Mouse (Mus musculus): Measurements from ENCODE around the gene Tia1. TPM values are rescaled to one million over a fixed set of nuclear protein-coding genes. Genes with fewer than 3 reads are reported as not detected.
A peak's percentile ranks its signal among the peaks of the same experiment; 100 is the strongest.

Gene Tia1
- polyA plus RNA-seq, 1 experiment, result 15.2 TPM

- H3K4me3 ChIP-seq (ENCODE audit: insufficient read depth, low read depth, low read length), result no peak overlapping the region
- H3K27ac ChIP-seq (replicated peaks; ENCODE audit: low read depth, low read length), result peak overlapping the region; percentile 73
- H3K4me1 ChIP-seq (ENCODE audit: control insufficient read depth, insufficient read depth, insufficient read length, low read length), result peaks cover 47% of the 10 kb centered on the region
These were observed 71.6 kb downstream of the Tia1 start for GRCm38 (mm10) chr6:86475462-86476167.

DNA sequence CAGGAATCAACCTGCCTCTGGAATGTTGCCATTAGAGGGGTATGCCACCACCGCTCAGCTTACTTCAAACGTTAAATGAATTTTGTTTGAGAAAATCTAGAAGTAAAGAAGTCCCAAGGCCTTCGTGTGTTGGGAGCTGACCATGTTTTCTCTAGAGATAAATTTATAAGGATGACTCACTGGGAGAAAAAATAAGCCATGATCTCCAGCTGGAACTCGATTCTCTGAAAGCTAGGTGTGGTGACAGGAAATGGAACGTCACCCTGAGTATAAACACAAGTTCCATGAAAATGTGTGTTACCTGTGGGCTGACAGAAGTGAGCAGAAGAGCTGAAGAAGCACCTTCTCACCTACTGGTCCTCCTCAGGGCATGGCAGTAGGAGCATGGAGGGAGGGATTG, 72.9 kb downstream of the Tia1 start:
- peak overlapping the region; percentile 78 for H3K27ac ChIP-seq (replicated peaks; ENCODE audit: low read depth, low read length)
- H3K4me3 ChIP-seq (ENCODE audit: insufficient read depth, low read depth, low read length), result no peak overlapping the region
- H3K4me1 ChIP-seq (ENCODE audit: control insufficient read depth, insufficient read depth, insufficient read length, low read length), result peaks cover 50% of the 10 kb centered on the region

DNA sequence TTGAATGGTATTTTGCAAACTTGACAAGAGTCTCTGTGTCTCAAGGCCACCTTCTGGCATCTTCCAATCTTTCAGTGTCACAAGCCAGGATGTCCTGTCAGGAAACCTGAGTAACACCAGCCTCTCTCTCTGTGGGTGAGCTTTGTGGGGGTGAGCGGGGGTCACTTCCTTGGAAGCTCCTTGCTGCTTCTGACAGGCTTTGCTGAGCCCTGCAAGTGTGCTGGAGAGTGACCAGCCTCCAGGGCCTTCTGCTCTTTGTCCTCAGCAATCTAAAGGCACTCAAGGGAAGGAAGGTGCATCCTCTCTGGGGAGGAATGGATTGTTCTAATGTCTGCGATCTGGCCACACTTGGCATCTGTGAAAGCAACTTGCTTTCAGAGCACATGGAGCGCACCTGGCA, 75.3 kb downstream of the Tia1 start:
- Histone ChIP-seq H3K4me3 (ENCODE audit: insufficient read depth, low read depth, low read length) (no peak overlapping the region), H3K4me1 (ENCODE audit: control insufficient read depth, insufficient read depth, insufficient read length, low read length) (peaks cover 40% of the 10 kb centered on the region), H3K27ac (replicated peaks; ENCODE audit: low read depth, low read length) (peak overlapping the region; percentile 84)

DNA sequence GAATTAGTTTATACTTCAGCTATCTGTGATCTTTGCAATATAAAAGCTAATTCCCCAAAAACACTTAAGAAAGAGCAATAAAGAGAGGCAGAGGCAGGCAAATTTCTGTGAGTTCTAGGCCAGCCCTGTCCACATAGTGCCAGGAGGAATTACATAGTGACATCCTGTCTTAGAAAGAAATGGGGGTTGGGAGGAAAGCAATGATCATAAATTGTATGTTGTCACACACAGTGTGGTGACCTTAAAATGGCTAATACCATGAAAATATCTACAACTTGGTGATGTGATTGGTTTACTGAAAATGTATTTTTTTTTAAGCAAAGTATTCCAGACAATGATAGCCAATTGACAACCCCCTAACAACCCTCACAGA, 75.8 kb downstream of the Tia1 start:
- Histone ChIP-seq H3K4me3 (ENCODE audit: insufficient read depth, low read depth, low read length) (0 out of 2 replicates have a peak overlapping the region, but pooled peaks have one; percentile 61), H3K27ac (replicated peaks; ENCODE audit: low read depth, low read length) (peak overlapping the region; percentile 84), H3K4me1 (ENCODE audit: control insufficient read depth, insufficient read depth, insufficient read length, low read length) (peaks cover 40% of the 10 kb centered on the region)

DNA sequence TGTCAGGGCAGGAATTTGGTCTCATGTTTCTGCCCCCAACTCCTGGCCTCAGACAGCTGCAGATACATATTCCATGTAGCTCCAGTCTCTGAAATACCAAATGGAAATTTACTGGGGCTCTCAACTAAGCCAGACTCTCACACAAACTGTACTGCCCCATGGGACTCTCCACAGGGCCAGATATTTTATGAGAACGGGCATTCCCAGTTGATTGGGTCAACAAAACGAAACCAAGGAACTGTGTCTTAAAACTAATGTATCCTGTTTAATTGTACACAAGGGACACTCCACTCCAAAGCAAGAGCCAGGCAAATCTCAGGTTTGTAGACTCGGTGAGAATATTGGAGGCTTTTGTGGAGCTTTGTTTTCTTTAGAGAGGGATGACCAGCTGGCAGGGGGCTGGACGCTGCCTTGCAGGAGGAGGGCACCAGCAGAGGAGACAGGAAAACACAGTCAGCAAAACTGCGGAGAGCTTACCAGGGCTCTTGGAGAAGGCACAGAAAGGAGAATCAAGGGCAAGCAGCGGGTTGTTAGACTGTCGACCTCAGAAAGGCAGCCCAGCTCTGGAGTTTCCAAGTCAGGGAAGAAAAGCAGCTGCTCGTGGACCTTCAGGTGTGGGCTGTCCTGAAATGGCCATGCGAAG, 76.3 kb downstream of the Tia1 start:
- Histone ChIP-seq H3K4me3 (ENCODE audit: insufficient read depth, low read depth, low read length) (peak overlapping the region; percentile 61), H3K4me1 (ENCODE audit: control insufficient read depth, insufficient read depth, insufficient read length, low read length) (peaks cover 37% of the 10 kb centered on the region), H3K27ac (replicated peaks; ENCODE audit: low read depth, low read length) (peak overlapping the region; percentile 84)

- H3K4me3 ChIP-seq (ENCODE audit: insufficient read depth, low read depth, low read length), result peak overlapping the region; percentile 23; the same call in 1 of the 2 replicates
- peak overlapping the region; percentile 81 for H3K27ac ChIP-seq (replicated peaks; ENCODE audit: low read depth, low read length)
- peaks cover 25% of the 10 kb centered on the region for H3K4me1 ChIP-seq (ENCODE audit: control insufficient read depth, insufficient read depth, insufficient read length, low read length)
These were observed 77.9 kb downstream of the Tia1 start for GRCm38 (mm10) chr6:86481871-86482270.

Other genes starting within 250 kb of the Tia1 start
- gene Tgfa, start 209.0 kb upstream of the Tia1 start, polyA plus RNA-seq (2012; ENCODE audit: insufficient read depth, insufficient read length, missing spikeins), result 0.25 and 0.44 TPM in 2 replicates
- 43.3 and 73.3 TPM in 2 replicates for gene Fam136a, start 38.6 kb upstream of the Tia1 start, polyA plus RNA-seq (2012; ENCODE audit: insufficient read depth, insufficient read length, missing spikeins)
- 88.2 and 89.2 TPM in 2 replicates for gene Snrpg, start 32.9 kb upstream of the Tia1 start, polyA plus RNA-seq (2012; ENCODE audit: insufficient read depth, insufficient read length, missing spikeins)
- gene Pcyox1, start 7.1 kb upstream of the Tia1 start, polyA plus RNA-seq (2012; ENCODE audit: insufficient read depth, insufficient read length, missing spikeins), result 65.9 and 131 TPM in 2 replicates
- not detected in 2 replicates for gene Gm44790, start 22.4 kb downstream of the Tia1 start, polyA plus RNA-seq (2012; ENCODE audit: insufficient read depth, insufficient read length, missing spikeins)
- gene C87436, start 34.2 kb downstream of the Tia1 start, polyA plus RNA-seq (2012; ENCODE audit: insufficient read depth, insufficient read length, missing spikeins), result 10.4 and 13.6 TPM in 2 replicates
- 107 and 116 TPM in 2 replicates for gene Pcbp1, start 122.1 kb downstream of the Tia1 start, polyA plus RNA-seq (2012; ENCODE audit: insufficient read depth, insufficient read length, missing spikeins)
- gene Asprv1, start 223.9 kb downstream of the Tia1 start, polyA plus RNA-seq (2012; ENCODE audit: insufficient read depth, insufficient read length, missing spikeins), result 0.67 and 0.96 TPM in 2 replicates